Mouse (Mus musculus): ENCODE results near the gene Nlgn2. TPM values are rescaled to one million over a fixed set of nuclear protein-coding genes. Genes with fewer than 3 reads are reported as not detected.

Nlgn2 gene
- polyA plus RNA-seq, 1 experiment from 2014 or later: 6.4 TPM

- Histone ChIP-seq H3K36me3 (ENCODE audit: control insufficient read depth, insufficient read depth, low read length) (peaks cover 12% of the 10 kb centered on the region; the same call in 1 of the 2 replicates), H3K4me1 (ENCODE audit: control insufficient read depth, insufficient read depth, low read length) (no peaks in the 10 kb centered on the region), H3K27ac (ENCODE audit: low read length) (no peak within 1 kb of the TSS), H3K9me3 (replicated peaks; ENCODE audit: control insufficient read depth, low read length) (peaks cover 6% of the 10 kb centered on the region; the same call in 1 of the 2 replicates), H3K4me2 (ENCODE audit: low read depth, low read length) (no peak within 1 kb of the TSS), H3K27me3 (ENCODE audit: control insufficient read depth, insufficient read depth, low read length) (no peaks in the 10 kb centered on the region), H3K4me3 (replicated peaks; ENCODE audit: low read length) (no peak within 1 kb of the TSS), H3K9ac (ENCODE audit: low read length) (no peak within 1 kb of the TSS)
- ATAC-seq (ENCODE audit: insufficient read depth, low FRiP score): no peak
- WGBS: 84% methylated on average over 3 of the region's 3 CpGs
Observed at GRCm38 (mm10) chr11:69822080-69822479, 15.5 kb downstream of the Nlgn2 start, which contains the start of gene Spem1. TSS of gene Spem1 (minus strand) at chr11:69822180.

- H3K9me3 ChIP-seq (replicated peaks; ENCODE audit: control insufficient read depth, low read length): peaks cover 11% of the 10 kb centered on the region; the same call in 1 of the 2 replicates
- no peak overlapping the region for H3K9ac ChIP-seq (ENCODE audit: low read length)
- no peaks in the 10 kb centered on the region for H3K27me3 ChIP-seq (ENCODE audit: control insufficient read depth, insufficient read depth, low read length)
- no peaks in the 10 kb centered on the region for H3K4me1 ChIP-seq (ENCODE audit: control insufficient read depth, insufficient read depth, low read length)
- H3K36me3 ChIP-seq (ENCODE audit: control insufficient read depth, insufficient read depth, low read length): no peaks in the 10 kb centered on the region
- 88% methylated on average over 8 of the region's 8 CpGs for WGBS
- H3K27ac ChIP-seq (ENCODE audit: low read length): no peak overlapping the region
- ATAC-seq (ENCODE audit: insufficient read depth, low FRiP score): no peak
- no peak overlapping the region for H3K4me3 ChIP-seq (replicated peaks; ENCODE audit: low read length)
- no peak overlapping the region for H3K4me2 ChIP-seq (ENCODE audit: low read depth, low read length)
Observed at GRCm38 (mm10) chr11:69818871-69819270, 18.7 kb downstream of the Nlgn2 start.

- 79% methylated on average over 2 of the region's 2 CpGs for WGBS
- no peak within 1 kb of the TSS for H3K4me3 ChIP-seq (replicated peaks; ENCODE audit: low read length)
Observed at GRCm38 (mm10) chr11:69818365-69818764, 19.2 kb downstream of the Nlgn2 start, which contains the start of gene Spem2. TSS of gene Spem2 (minus strand) at chr11:69818465.

GRCm38 (mm10) chr11:69816520-69816919, 21.1 kb downstream of the Nlgn2 start:
- H3K27me3 ChIP-seq (ENCODE audit: control insufficient read depth, insufficient read depth, low read length): no peaks in the 10 kb centered on the region
- H3K9ac ChIP-seq (ENCODE audit: low read length): no peak overlapping the region
- H3K4me3 ChIP-seq (replicated peaks; ENCODE audit: low read length): no peak overlapping the region
- ATAC-seq (ENCODE audit: insufficient read depth, low FRiP score): no peak
- no peaks in the 10 kb centered on the region for H3K4me1 ChIP-seq (ENCODE audit: control insufficient read depth, insufficient read depth, low read length)
- H3K36me3 ChIP-seq (ENCODE audit: control insufficient read depth, insufficient read depth, low read length): no peaks in the 10 kb centered on the region
- peaks cover 11% of the 10 kb centered on the region; the same call in 1 of the 2 replicates for H3K9me3 ChIP-seq (replicated peaks; ENCODE audit: control insufficient read depth, low read length)
- no peak overlapping the region for H3K4me2 ChIP-seq (ENCODE audit: low read depth, low read length)
- H3K27ac ChIP-seq (ENCODE audit: low read length): no peak overlapping the region
- 85% methylated on average over 12 of the region's 12 CpGs for WGBS

More at GRCm38 (mm10) chr11:69818365-69818764, 19.2 kb downstream of the Nlgn2 start, which contains the start of gene Spem2:
- no peaks in the 10 kb centered on the region for H3K27me3 ChIP-seq (ENCODE audit: control insufficient read depth, insufficient read depth, low read length)
- H3K9ac ChIP-seq (ENCODE audit: low read length): no peak within 1 kb of the TSS
- no peaks in the 10 kb centered on the region for H3K36me3 ChIP-seq (ENCODE audit: control insufficient read depth, insufficient read depth, low read length)
- ATAC-seq (ENCODE audit: insufficient read depth, low FRiP score): no peak
- H3K4me1 ChIP-seq (ENCODE audit: control insufficient read depth, insufficient read depth, low read length): no peaks in the 10 kb centered on the region
- H3K27ac ChIP-seq (ENCODE audit: low read length): no peak within 1 kb of the TSS
- H3K9me3 ChIP-seq (replicated peaks; ENCODE audit: control insufficient read depth, low read length): peaks cover 11% of the 10 kb centered on the region; the same call in 1 of the 2 replicates
- no peak within 1 kb of the TSS for H3K4me2 ChIP-seq (ENCODE audit: low read depth, low read length)

GRCm38 (mm10) chr11:69815155-69815554, 22.4 kb downstream of the Nlgn2 start, which contains the start of gene Gm39566:
TSS of gene Gm39566 (minus strand) at chr11:69815298.
- H3K27ac ChIP-seq (ENCODE audit: low read length): no peak within 1 kb of the TSS
- no peak within 1 kb of the TSS for H3K9ac ChIP-seq (ENCODE audit: low read length)
- WGBS: 58% methylated on average over 10 of the region's 10 CpGs

GRCm38 (mm10) chr11:69810280-69810679, 27.3 kb downstream of the Nlgn2 start:
- no peak overlapping the region for H3K4me3 ChIP-seq (replicated peaks; ENCODE audit: low read length)
- no peaks in the 10 kb centered on the region for H3K4me1 ChIP-seq (ENCODE audit: control insufficient read depth, insufficient read depth, low read length)
- H3K36me3 ChIP-seq (ENCODE audit: control insufficient read depth, insufficient read depth, low read length): no peaks in the 10 kb centered on the region
- H3K27me3 ChIP-seq (ENCODE audit: control insufficient read depth, insufficient read depth, low read length): no peaks in the 10 kb centered on the region
- H3K9ac ChIP-seq (ENCODE audit: low read length): no peak overlapping the region
- no peak for ATAC-seq (ENCODE audit: insufficient read depth, low FRiP score)
- no peak overlapping the region for H3K27ac ChIP-seq (ENCODE audit: low read length)
- H3K4me2 ChIP-seq (ENCODE audit: low read depth, low read length): no peak overlapping the region
- no peaks in the 10 kb centered on the region for H3K9me3 ChIP-seq (replicated peaks; ENCODE audit: control insufficient read depth, low read length)

More at GRCm38 (mm10) chr11:69815155-69815554, 22.4 kb downstream of the Nlgn2 start, which contains the start of gene Gm39566:
- H3K27me3 ChIP-seq (ENCODE audit: control insufficient read depth, insufficient read depth, low read length): no peaks in the 10 kb centered on the region
- no peak within 1 kb of the TSS for H3K4me2 ChIP-seq (ENCODE audit: low read depth, low read length)
- H3K4me1 ChIP-seq (ENCODE audit: control insufficient read depth, insufficient read depth, low read length): no peaks in the 10 kb centered on the region
- ATAC-seq (ENCODE audit: insufficient read depth, low FRiP score): no peak
- peaks cover 11% of the 10 kb centered on the region; the same call in 1 of the 2 replicates for H3K9me3 ChIP-seq (replicated peaks; ENCODE audit: control insufficient read depth, low read length)
- H3K4me3 ChIP-seq (replicated peaks; ENCODE audit: low read length): no peak within 1 kb of the TSS
- no peaks in the 10 kb centered on the region for H3K36me3 ChIP-seq (ENCODE audit: control insufficient read depth, insufficient read depth, low read length)

- WGBS: 62% methylated on average over 2 of the region's 2 CpGs
- peaks cover 23% of the 10 kb centered on the region for H3K4me1 ChIP-seq (ENCODE audit: control insufficient read depth, insufficient read depth, low read length)
- H3K27ac ChIP-seq (ENCODE audit: low read length): no peak overlapping the region
- H3K9me3 ChIP-seq (replicated peaks; ENCODE audit: control insufficient read depth, low read length): no peaks in the 10 kb centered on the region
- no peaks in the 10 kb centered on the region for H3K36me3 ChIP-seq (ENCODE audit: control insufficient read depth, insufficient read depth, low read length)
- ATAC-seq (ENCODE audit: insufficient read depth, low FRiP score): no peak
- peaks cover 3% of the 10 kb centered on the region for H3K27me3 ChIP-seq (ENCODE audit: control insufficient read depth, insufficient read depth, low read length)
- no peak overlapping the region for H3K4me3 ChIP-seq (replicated peaks; ENCODE audit: low read length)
- no peak overlapping the region for H3K9ac ChIP-seq (ENCODE audit: low read length)
- no peak overlapping the region for H3K4me2 ChIP-seq (ENCODE audit: low read depth, low read length)
Observed at GRCm38 (mm10) chr11:69807641-69808040, 29.9 kb downstream of the Nlgn2 start.

GRCm38 (mm10) chr11:69806378-69806777, 31.2 kb downstream of the Nlgn2 start:
- 85% methylated on average over 4 of the region's 4 CpGs for WGBS
- Histone ChIP-seq H3K9ac (ENCODE audit: low read length) (no peak overlapping the region), H3K4me1 (ENCODE audit: control insufficient read depth, insufficient read depth, low read length) (peaks cover 35% of the 10 kb centered on the region), H3K4me2 (ENCODE audit: low read depth, low read length) (no peak overlapping the region), H3K27ac (ENCODE audit: low read length) (no peak overlapping the region), H3K4me3 (replicated peaks; ENCODE audit: low read length) (no peak overlapping the region), H3K9me3 (replicated peaks; ENCODE audit: control insufficient read depth, low read length) (no peaks in the 10 kb centered on the region), H3K36me3 (ENCODE audit: control insufficient read depth, insufficient read depth, low read length) (no peaks in the 10 kb centered on the region), H3K27me3 (ENCODE audit: control insufficient read depth, insufficient read depth, low read length) (peaks cover 12% of the 10 kb centered on the region)
- no peak for ATAC-seq (ENCODE audit: insufficient read depth, low FRiP score)

GRCm38 (mm10) chr11:69804972-69805909, 32.3 kb downstream of the Nlgn2 start, which contains the start of gene Tmem102:
TSS of gene Tmem102 (minus strand) at chr11:69805624.
- H3K27ac ChIP-seq (ENCODE audit: low read length): peak within 1 kb of the TSS; percentile 69
- H3K9me3 ChIP-seq (replicated peaks; ENCODE audit: control insufficient read depth, low read length): no peaks in the 10 kb centered on the region
- peaks cover 46% of the 10 kb centered on the region for H3K4me1 ChIP-seq (ENCODE audit: control insufficient read depth, insufficient read depth, low read length)
- H3K36me3 ChIP-seq (ENCODE audit: control insufficient read depth, insufficient read depth, low read length): no peaks in the 10 kb centered on the region
- H3K4me3 ChIP-seq (replicated peaks; ENCODE audit: low read length): peak within 1 kb of the TSS; percentile 72
- WGBS: 10% methylated on average over 29 of the region's 29 CpGs
- peak within 1 kb of the TSS; percentile 83 for H3K9ac ChIP-seq (ENCODE audit: low read length)
- H3K4me2 ChIP-seq (ENCODE audit: low read depth, low read length): peak within 1 kb of the TSS; percentile 99
- H3K27me3 ChIP-seq (ENCODE audit: control insufficient read depth, insufficient read depth, low read length): peaks cover 12% of the 10 kb centered on the region
- ATAC-seq (ENCODE audit: insufficient read depth, low FRiP score): peak; percentile 41

Measured in stomach, embryonic 16.5 days (tissue).